Mouse (Mus musculus) CH12.LX (cell line): Measurements from ENCODE around the gene Prkag2. TPM values are rescaled to one million over a fixed set of nuclear protein-coding genes. Genes with fewer than 3 reads are reported as not detected.

Source experiments
- DNase-seq: peaks from one replicate; pipeline ENCODE4 v3.0.0-alpha.2; 2013; ENCODE audit errors: extremely low read depth
- H3K27ac ChIP-seq: 2 replicates; pipeline ENCODE4 v1.5.1; 2012; ENCODE audit warnings: low read depth, mild to moderate bottlenecking, control low read depth, moderate library complexity; ENCODE audit not compliant: insufficient read depth
- H3K27me3 ChIP-seq: replicated peaks from 2 replicates; pipeline ENCODE3; 2012; ENCODE audit warnings: inconsistent platforms
- H3K36me3 ChIP-seq, 2 experiments: replicated peaks in 1 of 2; 2 replicates each; pipeline versions ENCODE3 to v1.6.1; 2012; ENCODE audit warnings: inconsistent platforms in 1 of 2, low read length in 1 of 2, mild to moderate bottlenecking in 1 of 2, mixed read lengths in 1 of 2, moderate library complexity in 1 of 2; ENCODE audit not compliant: control insufficient read depth in 1 of 2, insufficient read depth in 1 of 2
- H3K4me1 ChIP-seq, 2 experiments: 2 replicates each; pipeline ENCODE4 v1.6.1; 2012; ENCODE audit warnings: inconsistent platforms in 1 of 2, moderate library complexity in 1 of 2; ENCODE audit not compliant: insufficient read depth in 2 of 2, control insufficient read depth in 1 of 2
- H3K4me2 ChIP-seq: 2 replicates; pipeline ENCODE4 v1.6.1; 2012; ENCODE audit warnings: low read depth, mild to moderate bottlenecking, control low read depth; ENCODE audit not compliant: poor library complexity, insufficient read depth, severe bottlenecking
- H3K4me3 ChIP-seq, 3 experiments: fragments of 150-350 bp in 1 of 3; sonication (generic) in 1 of 3; replicated peaks in 1 of 3; 2 replicates each; pipeline versions ENCODE3 to v1.5.1; 2011 to 2012; ENCODE audit warnings: low read depth in 2 of 3, low read length in 2 of 3, mild to moderate bottlenecking in 2 of 3, moderate library complexity in 2 of 3, control low read depth in 1 of 3, improper control_type of control experiment in 1 of 3, inconsistent platforms in 1 of 3, mixed read lengths in 1 of 3; ENCODE audit not compliant: poor library complexity in 1 of 3
- H3K79me2 ChIP-seq: replicated peaks from 2 replicates; pipeline ENCODE4 v1.6.1; 2012; ENCODE audit warnings: mild to moderate bottlenecking, moderate library complexity; ENCODE audit not compliant: control insufficient read depth, poor library complexity, insufficient read depth, severe bottlenecking; ENCODE audit errors: extremely low read depth
- H3K9ac ChIP-seq: 2 replicates; pipeline ENCODE4 v1.6.1; 2012; ENCODE audit warnings: low read depth, mild to moderate bottlenecking, control low read depth, moderate library complexity; ENCODE audit not compliant: insufficient read depth
- H3K9me3 ChIP-seq: replicated peaks from 2 replicates; pipeline ENCODE3; 2012; ENCODE audit warnings: low read length, inconsistent platforms, mixed read lengths
- BHLHE40 ChIP-seq: IDR thresholded peaks from 2 replicates; pipeline ENCODE4 v1.6.1; 2011; ENCODE audit warnings: mild to moderate bottlenecking, low read depth, low read length, improper control_type of control experiment
- CTCF ChIP-seq, 2 experiments: IDR thresholded peaks in 1 of 2; conservative IDR thresholded peaks in 1 of 2; 2 replicates each; pipeline ENCODE4 v1.5.1; 2011 to 2012; ENCODE audit warnings: low read depth in 2 of 2, low read length in 2 of 2, improper control_type of control experiment in 1 of 2, inconsistent platforms in 1 of 2, mild to moderate bottlenecking in 1 of 2, moderate library complexity in 1 of 2
- E2F4 ChIP-seq: IDR thresholded peaks from 2 replicates; pipeline ENCODE4 v1.6.1; 2011; ENCODE audit warnings: low read depth, low read length, improper control_type of control experiment; ENCODE audit not compliant: insufficient replicate concordance
- HCFC1 ChIP-seq: IDR thresholded peaks from 2 replicates; pipeline ENCODE4 v1.6.1; 2012; ENCODE audit warnings: low read depth, mild to moderate bottlenecking, inconsistent platforms, low read length, improper control_type of control experiment
- IRF4 ChIP-seq: IDR thresholded peaks from 2 replicates; pipeline ENCODE4 v1.6.1; 2014; ENCODE audit warnings: low read depth, mild to moderate bottlenecking, inconsistent platforms, low read length, improper control_type of control experiment
- KAT2A ChIP-seq: IDR thresholded peaks from 2 replicates; pipeline ENCODE4 v1.6.1; 2012; ENCODE audit warnings: low read length, improper control_type of control experiment, inconsistent platforms; ENCODE audit not compliant: insufficient replicate concordance
- MAFK ChIP-seq: IDR thresholded peaks from 2 replicates; pipeline ENCODE4 v1.6.1; 2011; ENCODE audit warnings: low read length, improper control_type of control experiment; ENCODE audit not compliant: insufficient replicate concordance
- MAX ChIP-seq: IDR thresholded peaks from 2 replicates; pipeline ENCODE4 v1.6.1; 2011; ENCODE audit warnings: low read length, improper control_type of control experiment
- MAZ ChIP-seq: IDR thresholded peaks from 2 replicates; pipeline ENCODE4 v1.6.1; 2012; ENCODE audit warnings: low read depth, mild to moderate bottlenecking, inconsistent platforms, low read length, improper control_type of control experiment, moderate library complexity
- NRF1 ChIP-seq: IDR thresholded peaks from 2 replicates; pipeline ENCODE4 v1.6.1; 2014; ENCODE audit warnings: low read depth, mild to moderate bottlenecking, inconsistent platforms, low read length, improper control_type of control experiment, moderate library complexity
- TCF12 ChIP-seq: IDR thresholded peaks from 2 replicates; pipeline ENCODE4 v1.6.1; 2014; ENCODE audit warnings: low read depth, mild to moderate bottlenecking, inconsistent platforms, low read length, improper control_type of control experiment
- USF1 ChIP-seq: IDR thresholded peaks from 2 replicates; pipeline ENCODE4 v1.6.1; 2014; ENCODE audit warnings: low read depth, mild to moderate bottlenecking, inconsistent platforms, low read length, improper control_type of control experiment
- ZC3H11A ChIP-seq: IDR thresholded peaks from 2 replicates; pipeline ENCODE4 v1.6.1; 2012; ENCODE audit warnings: low read depth, mild to moderate bottlenecking, inconsistent platforms, low read length, improper control_type of control experiment
- ZKSCAN1 ChIP-seq: IDR thresholded peaks from 2 replicates; pipeline ENCODE4 v1.6.1; 2012; ENCODE audit warnings: low read depth, inconsistent platforms, low read length, improper control_type of control experiment, borderline replicate concordance
- dilution Hi-C: fragments of 300-500 bp; cut with MboI; formaldehyde crosslinking; loops from 2 replicates; pipeline ENCODE4 v1.14.3; 2020; ENCODE audit warnings: low sequenced_read_pairs; ENCODE audit not compliant: extremely low pct_unique_long_range_greater_than_20kb, extremely low pct_ligation_motif_present
- in situ Hi-C: fragments of 300-500 bp; cut with MboI; formaldehyde crosslinking; loops from 3 replicates; pipeline ENCODE4 v1.14.3; 2019; ENCODE audit warnings: low sequenced_read_pairs, low pct_ligation_motif_present, low pct_unique_long_range_greater_than_20kb, mixed read lengths
- polyA plus RNA-seq: library from polyadenylated mRNA; unstranded; fragments of >175 nt; gene quantifications from 2 replicates; pipeline ENCODE4 v1.2.1, GENCODE M21; 2012; ENCODE audit warnings: low read depth; ENCODE audit not compliant: insufficient read length
- total RNA-seq, 2 experiments: library from RNA; depleted of rRNA; stranded (reverse); fragments of 300-350 nt in 1 of 2; fragments of >200 nt in 1 of 2; gene quantifications; 2 replicates each; pipeline ENCODE4 v1.2.3; 2012 to 2014

Prkag2 gene
- total and polyA plus RNA-seq, 3 experiments: 4.6 to 21.2 (median 8.8) TPM

DNA sequence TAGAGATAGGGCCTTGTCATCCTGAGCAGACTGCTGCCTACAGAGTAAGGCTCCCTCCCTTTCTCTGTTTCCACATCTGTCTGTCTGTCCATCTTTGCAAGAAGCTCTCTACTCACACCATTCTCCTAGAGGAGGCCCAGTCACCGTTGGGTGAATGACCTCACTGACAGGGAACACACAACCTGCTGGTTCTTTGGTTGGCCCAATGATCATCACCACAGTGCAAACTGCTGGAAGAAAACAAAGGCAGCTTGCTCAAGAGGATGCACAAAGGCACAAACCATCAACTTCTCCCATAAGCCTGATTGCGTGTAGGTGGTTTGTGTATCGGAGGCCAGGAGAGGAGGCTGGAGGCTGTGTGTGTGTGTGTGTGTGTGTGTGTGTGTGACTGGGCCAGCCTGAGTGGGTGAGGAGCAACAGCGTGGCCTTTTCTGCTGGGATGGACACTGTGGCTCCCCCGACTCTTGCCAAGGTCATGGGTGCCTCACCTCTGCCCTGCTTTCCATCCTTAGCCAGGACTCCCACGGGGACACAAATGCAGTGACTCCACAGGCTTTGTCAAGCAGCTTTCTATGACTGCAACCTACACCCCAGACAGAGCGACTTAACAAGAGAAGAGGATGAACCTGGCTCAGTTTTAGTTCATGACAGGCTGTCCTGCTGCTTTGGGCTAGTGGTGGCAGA, 149.4 kb downstream of the Prkag2 start:
- H3K27me3 ChIP-seq: no peaks in the 10 kb centered on the region
- H3K27ac ChIP-seq: no peak overlapping the region
- in situ Hi-C loops: no loop called here
- no peaks in the 10 kb centered on the region for H3K9me3 ChIP-seq
- TF ChIP-seq HCFC1 (no peak), ZC3H11A (no peak), MAZ (no peak), CTCF (conservative IDR thresholded peaks at IDR 0.05 in 1 of 2, IDR thresholded peaks at IDR 0.05 in 1 of 2; ENCODE audit: low read depth in 2 of 2, low read length in 2 of 2) (no peak), NRF1 (no peak), KAT2A (no peak), TCF12 (no peak), IRF4 (no peak)
- peaks cover 0 to 1% of the 10 kb centered on the region in 2 experiments for H3K36me3 ChIP-seq
- no peak overlapping the region for H3K4me3 ChIP-seq
- H3K9ac ChIP-seq: no peak overlapping the region
- no peaks in the 10 kb centered on the region for H3K79me2 ChIP-seq
- DNase-seq: no peak
- no peak overlapping the region for H3K4me2 ChIP-seq
- no peaks in the 10 kb centered on the region for H3K4me1 ChIP-seq
- dilution Hi-C loops: no loop called here

- TF ChIP-seq NRF1 (no peak), MAX (no peak), TCF12 (no peak), ZC3H11A (no peak), USF1 (no peak), BHLHE40 (no peak), E2F4 (no peak), ZKSCAN1 (no peak), MAFK (no peak), IRF4 (no peak)
- Histone ChIP-seq H3K4me1 (no peaks in the 10 kb centered on the region), H3K36me3 (peaks cover 0 to 1% of the 10 kb centered on the region in 2 experiments), H3K4me2 (no peak overlapping the region), H3K27me3 (no peaks in the 10 kb centered on the region), H3K27ac (no peak overlapping the region), H3K4me3 (no peak overlapping the region), H3K9ac (no peak overlapping the region), H3K79me2 (no peaks in the 10 kb centered on the region), H3K9me3 (no peaks in the 10 kb centered on the region)
- dilution Hi-C loops: no loop called here
- DNase-seq: no peak
- in situ Hi-C loops: no loop called here
Observed at GRCm38 (mm10) chr5:24950039-24950438, 150.4 kb downstream of the Prkag2 start.
